Mouse (Mus musculus) cerebellum, adult 11 months (tissue): Measurements from ENCODE around the gene Srd5a1.
"Not testable (repeated sequence)": the region's sequence is repeated elsewhere in the genome, so short reads cannot be mapped to it uniquely, and the experiment has no call there.

ENCODE experiments used
- DNase-seq: peaks from one replicate; pipeline ENCODE4 v3.0.0; 2022

The Srd5a1 gene

DNA sequence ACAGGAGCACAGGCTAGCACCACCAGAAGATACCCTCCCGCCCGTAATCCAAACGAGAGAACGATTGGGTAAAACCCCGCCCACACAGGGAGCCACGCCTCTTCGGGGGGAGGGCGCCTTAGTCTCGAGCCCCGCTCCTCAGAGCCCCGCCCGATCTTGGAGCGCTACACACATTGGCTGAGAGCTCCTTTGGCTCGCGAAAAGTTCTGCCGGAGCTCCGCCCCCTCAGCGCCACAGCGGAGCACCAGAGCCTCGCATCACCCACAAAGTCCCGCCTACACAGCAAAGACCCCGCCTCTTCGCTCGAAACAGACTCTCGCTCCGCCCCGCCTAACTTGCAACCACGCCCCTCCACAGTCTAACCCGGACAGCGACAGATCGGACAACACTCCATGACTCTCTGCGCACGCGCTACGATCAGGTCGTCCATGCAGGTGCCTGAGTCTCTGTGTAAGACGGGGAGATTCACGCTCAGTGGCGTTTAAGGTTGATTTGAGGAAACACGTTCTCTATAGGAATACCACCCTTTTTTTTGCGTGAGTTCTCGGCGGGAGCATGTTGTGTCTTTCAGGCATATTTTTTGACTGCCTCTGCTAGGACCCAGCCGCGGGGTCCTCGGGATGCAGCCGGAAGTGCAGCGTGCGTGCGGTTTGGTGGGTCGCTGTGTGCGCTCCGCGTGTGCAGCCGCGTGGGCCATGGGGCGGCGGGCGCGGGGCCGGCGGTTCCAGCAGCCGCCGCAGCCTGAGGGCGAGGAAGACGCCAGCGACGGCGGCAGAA is at the start of gene Srd5a1:
Gene Srd5a1 (minus strand): TSS at position 45 of the 777 bp plus-strand sequence.
- peak; percentile 100 for DNase-seq

DNA sequence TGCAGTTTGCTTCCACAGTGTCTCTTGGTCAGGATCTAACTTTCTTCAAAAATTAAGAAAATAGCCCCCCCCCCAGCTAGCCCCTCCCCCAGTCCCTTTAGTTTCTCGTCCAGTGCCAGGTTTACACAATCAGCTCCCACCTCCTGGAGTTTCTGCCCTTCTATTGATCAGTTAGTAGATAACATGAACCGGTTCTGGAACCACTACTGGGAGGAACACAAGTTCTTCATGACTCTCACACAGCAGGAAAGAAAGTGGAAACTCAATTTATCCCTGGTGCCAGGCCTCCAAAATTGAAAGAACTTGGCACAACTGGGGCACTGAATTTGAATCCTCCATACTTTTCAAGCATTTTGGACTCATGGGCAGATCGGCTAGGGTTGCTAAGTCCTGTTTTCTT is 43.3 kb upstream of the Srd5a1 start:
- no peak for DNase-seq

DNA sequence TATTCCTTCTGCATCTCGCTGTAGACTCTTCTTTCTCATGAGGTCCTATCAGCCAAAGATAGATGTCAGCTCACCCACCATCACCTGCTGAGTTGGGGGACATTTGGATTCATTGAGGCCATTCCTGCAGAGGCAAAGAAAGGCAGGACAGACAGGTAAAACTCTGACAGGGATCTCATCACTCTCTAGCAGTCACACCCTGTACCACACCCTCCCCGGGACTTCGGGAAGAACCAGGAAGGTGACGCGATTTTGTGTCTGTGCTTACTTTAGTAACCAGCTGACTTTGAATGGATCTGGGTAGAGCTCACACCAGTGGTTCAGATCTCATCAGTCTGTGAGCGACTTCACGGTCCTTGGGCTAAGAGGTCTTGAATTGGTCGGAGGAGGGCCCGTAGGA is 35.2 kb upstream of the Srd5a1 start:
- no peak for DNase-seq

DNA sequence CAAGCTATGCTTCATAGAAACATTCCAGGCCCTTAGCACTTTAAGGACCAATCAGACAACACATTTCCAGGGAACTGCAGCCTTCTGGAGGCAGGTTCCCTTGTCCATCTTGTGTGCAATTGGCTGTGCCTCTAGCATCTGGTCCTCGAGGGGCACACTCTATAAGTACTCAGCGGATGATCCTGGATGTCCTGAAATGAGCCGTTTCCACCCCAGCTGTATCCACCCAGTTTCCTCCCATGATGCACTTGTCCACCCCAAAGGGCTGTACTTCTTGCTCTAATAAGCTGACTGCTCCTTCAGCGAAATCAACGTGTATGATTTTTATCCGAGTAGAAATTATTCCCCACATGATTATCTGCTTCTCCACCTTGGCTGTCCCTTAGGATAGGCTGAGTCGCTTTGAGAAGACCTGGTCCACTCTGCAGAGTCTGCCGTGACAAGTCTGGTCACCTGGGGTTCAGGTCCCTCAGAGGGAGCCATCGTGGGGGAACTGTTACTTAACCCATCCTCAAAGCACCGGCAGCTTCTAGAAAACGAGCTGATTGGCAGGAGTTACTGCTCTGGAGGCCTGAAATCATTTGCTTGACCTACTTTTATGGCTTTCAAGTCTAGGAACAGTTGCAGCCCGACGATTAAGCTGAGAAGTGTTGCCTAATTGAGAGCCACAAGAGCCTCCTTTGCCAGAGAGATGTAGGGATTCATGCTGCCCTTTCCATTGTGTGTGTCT is 34.6 kb upstream of the Srd5a1 start:
- DNase-seq: no peak

DNA sequence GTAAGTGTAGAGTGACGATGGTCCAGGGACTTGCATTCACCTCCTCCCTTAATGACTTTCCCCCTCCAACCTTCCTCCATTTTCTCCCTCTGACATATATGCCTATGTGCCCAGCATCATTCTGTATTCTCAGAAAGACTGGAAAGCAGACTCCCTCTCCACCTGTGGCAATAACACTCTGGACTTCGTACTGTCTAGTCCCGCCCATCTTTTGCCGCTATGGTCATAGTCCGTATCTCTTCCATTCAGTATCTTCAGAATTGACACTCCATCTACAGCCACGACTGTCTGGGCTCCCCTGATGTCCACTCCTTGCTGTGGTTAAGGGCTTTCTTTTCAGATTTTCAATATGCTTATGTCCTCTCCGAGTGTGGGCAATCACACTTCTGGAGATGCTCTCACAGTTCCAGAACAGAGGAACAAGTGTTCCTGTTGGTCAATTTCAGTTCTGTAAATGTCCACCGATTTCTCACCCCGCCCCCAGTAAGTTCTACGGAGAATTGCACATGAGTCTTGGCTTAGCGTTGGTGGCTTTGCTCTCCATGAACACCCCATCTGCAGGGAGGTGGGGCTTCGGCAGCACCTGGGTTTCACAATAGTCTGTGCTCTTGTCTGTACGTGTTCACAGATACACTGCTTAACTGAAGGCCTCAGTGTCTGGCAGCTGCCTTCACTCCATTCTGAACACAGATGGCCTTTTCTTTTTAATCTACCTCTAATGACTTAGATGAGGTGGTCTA is 33.4 kb upstream of the Srd5a1 start:
- no peak for DNase-seq

DNA sequence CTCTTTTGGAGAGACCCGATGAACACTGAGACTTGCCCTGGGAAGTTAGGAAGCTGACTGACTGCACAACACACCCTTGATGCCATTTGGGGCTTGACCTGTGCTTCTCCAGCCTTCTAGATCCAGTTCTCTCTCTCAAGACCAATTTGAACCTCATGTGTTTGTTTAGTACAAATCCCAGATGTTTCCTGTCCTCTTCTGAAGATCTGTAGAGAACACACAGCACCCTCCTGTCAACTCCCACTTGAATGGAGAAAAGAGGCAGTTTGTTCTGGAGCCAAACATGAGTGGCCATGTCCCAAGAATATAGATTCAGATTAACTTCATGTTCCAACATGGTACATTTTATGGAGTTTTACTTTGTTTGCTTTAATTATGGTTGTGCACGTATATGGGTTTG is 32.7 kb upstream of the Srd5a1 start:
- no peak for DNase-seq

DNA sequence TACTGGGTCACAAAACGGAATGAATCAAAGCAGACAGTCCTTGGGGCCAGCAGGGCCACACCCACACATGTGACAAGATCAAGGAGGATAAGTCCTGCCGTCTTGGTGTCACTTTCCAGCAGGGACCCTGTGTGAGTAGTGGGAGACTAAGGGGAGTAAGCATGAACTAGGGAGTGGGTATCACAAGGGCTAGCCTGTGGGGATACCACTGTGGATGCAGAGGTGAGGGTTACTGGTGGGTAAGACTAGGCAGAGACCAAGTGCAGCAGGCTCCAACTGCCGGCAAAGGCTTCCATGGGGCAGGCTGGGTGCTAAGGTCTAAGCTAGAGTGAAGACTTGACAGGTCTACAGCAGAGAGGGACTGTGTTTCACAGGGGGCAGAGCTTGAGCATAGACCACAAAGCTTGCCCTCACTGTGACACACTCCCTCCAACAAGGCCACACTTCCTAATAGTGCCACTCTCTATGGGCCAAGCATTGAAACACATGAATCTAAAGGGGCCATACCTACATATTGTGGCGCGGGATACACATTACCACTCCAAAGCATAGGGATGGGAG is 31.5 kb upstream of the Srd5a1 start:
- DNase-seq: no peak

DNA sequence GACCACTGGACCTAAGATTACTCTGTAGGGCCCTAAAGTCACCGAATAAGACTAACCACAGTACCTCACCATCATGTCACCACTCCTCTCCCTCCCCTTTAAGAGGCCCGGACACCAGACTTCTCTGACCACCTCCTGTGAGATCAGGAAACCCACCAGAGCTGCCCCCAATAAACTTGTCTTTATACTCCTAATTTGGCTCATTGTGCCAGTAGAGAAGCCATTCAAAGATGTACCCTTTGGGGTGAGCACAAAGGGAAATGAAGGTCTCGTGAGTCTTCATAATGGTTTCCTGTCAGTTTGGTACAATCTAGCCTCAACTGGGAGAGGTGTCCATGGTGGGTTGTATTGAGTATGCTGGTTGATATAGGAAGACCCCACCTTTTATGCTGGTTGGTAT is 29.8 kb upstream of the Srd5a1 start:
- no peak for DNase-seq

DNA sequence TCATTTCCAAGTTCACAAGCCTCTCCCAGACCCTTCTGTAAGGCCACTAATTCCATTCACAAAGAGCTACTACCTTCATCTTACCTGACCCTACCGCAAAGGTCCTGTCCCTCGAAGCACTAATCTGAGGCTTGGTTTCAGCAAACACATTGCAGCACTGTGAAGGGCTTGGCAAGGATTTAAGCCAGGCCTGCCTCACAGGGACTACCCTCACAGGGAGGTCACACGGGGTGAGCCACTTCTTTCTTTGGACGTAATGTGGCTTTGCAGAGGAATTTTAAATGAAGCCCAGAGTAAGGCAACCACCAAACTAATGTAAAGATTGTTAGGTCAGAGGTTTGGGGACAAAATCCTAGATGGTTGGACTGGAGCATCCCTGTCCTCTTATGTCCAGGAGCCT is 29.3 kb upstream of the Srd5a1 start:
- no peak for DNase-seq

DNA sequence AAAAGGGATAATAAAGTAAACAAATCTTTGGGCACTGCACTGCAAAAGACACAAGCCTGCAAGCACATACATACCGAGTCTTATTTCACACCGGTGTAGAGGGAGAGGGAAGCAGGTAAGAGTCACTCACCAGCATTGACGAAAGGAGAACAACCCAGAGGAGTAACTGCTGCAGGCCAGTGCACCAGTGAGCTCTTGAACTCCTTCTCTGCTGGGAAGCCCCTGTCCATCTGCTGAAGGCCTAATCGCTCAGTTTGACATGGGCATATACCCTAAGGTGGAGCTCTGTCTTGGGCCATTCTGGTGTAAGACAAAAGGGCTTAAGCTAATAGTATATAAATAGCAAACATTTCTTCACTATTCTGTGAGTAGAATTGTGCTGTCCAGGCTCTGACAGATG is 28.9 kb upstream of the Srd5a1 start:
- DNase-seq: no peak

DNA sequence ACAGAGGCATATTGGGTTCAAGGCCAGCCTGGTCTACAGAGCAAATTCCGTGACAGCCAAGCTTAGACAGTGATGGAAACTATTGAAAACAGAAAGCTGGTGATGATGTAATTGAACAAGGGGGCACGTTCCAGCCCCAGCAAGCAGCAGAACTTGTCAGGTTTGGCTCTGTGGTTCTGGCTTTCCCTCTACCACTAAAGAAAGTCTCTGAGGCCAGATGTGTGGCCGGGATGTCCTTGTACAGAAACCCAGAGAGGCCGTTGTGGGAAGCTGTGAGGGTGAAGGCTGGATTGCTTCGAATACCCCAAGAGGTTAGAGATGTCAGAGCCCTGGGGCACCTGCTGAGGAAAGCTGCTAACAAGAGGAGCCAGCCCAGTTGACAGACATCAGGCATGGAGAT is 28.0 kb upstream of the Srd5a1 start:
- DNase-seq: no peak

DNA sequence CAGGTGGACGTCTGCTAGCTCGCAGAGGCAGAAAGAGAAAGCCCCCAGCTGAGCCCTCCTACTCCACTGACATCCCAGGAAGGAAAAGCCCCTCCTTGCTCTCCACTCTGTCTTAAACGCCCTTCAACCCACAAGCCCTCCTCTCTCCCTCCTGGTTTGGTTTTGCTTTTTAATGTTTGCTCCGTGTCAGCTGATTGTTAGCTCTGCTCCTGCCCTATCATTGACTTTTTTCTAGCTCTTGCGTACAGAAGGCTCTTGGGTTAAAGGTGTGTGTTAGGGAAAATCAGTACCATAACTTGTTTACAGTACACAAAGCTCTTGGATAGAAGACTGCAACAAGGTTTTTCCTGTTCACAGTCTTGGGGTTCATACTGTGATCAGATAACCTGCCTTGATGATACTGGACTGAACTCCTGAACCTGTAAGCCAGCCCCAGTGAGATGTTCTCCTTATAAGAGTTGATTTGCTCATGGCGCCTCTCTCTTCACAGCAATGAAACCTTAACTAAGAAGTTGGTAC is 26.9 kb upstream of the Srd5a1 start:
- DNase-seq: no peak

DNA sequence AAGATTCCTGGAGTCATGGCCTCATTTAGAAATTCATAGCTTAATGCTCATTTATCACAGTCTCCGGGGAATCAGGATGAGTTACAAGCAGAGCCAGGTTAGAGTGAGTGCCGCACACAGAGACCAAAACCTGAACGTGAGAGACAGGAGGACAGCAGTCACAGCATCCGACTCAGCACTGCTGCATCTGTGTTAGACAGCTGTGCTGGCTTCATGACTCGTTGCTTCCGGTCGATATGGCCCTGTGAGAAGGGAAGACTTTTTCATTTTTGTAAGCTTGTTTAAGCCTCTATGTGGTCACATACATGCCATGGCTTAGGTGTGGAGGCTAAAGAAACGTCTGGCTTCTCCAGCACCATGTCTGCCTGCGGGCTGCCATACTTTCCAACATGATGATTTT is 26.4 kb upstream of the Srd5a1 start:
- DNase-seq: no peak

DNA sequence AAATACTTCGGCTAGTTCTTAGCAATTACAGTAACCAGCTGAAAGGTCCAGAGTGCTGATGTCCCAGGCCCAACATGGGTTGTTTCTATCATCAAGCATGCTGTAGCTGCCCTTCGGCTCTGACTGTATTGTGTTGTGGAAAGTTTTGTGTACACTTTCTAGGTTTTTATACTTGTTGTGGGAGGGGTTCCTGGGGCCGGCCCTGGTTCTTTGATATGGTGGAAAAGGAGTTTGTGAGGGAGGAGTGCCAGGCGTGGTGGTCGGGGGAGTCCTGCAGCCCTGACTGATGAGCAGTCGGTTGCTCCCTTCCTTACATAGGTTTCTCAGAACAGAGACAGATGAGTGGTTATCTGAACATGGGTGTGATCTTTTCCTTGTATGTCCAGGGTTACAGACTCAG is 25.6 kb upstream of the Srd5a1 start:
- DNase-seq: no peak

DNA sequence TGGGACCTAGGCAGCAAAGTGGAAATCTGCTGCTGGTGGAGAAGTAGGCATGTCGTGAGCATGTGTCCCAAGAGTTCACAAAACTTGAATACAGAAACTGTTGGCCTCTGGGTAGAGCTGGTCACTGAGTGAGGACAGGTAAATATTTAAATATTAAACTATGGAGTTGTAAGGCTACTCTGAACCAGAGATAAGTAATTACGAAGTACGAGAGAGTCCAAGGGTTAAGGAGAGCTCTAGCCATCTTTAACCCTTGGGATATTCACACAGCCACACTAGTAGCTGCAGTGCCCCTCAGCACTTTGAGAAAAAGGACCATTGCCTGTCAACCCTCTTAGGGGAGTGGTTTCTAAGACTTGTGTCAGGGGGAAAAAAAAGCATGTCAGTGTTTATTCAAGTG is 25.1 kb upstream of the Srd5a1 start:
- DNase-seq: no peak

DNA sequence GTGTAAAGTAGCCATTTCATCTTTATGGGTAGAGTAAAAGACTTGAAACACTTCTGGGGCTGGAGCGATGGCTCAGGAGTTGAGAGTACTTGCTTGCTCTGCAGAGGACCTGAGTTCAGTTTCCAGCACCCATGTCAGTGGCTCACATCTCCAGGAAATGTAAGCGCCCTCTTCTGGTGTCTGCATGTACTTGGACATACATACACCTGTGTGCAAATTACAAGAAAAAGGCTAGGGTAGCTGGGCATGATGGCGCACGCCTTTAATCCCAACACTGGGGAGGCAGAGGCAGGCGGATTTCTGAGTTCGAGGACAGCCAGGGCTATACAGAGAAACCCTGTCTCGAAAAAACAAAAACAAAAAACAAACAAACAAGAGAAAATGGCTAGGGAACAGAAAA is 24.6 kb upstream of the Srd5a1 start:
- not testable (repeated sequence) for DNase-seq

DNA sequence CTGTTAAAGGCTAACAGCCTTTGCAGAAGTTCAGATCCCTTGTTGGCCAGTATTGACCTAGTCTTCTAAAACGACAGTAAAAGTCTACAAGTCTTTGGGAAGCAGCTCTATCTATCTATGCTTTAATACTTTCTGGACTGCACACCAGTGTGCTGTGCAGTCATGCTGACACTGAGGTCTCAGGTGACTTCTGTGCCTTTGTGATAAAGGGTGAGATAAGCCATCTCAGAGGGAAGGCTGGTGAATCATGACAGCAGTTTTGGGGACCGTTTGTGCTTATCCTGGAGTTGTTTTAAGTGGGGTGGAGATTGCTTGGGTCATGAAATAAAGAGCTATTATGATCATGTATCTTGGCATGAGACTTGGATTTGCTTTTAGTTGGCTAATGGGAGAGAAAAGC is 22.7 kb upstream of the Srd5a1 start:
- no peak for DNase-seq

DNA sequence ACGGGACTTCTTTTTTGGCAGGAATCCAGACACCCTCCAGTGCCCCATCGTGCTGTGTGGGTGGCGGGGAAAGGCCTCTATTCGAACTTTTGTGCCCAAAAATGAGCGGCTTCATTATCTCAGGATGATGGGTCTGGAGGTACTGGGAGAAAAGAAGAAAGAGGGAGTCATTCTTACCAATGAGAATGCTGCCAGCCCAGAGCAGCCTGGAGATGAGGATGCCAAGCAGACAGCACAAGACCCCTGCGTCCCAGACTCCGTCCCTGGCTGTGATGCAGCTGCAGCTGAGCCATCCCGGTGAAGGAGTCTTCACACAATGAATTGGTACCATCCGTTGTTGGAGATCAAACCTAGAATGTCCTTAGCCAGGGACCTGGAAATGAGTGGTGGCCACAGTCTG is 22.3 kb upstream of the Srd5a1 start:
- DNase-seq: no peak

DNA sequence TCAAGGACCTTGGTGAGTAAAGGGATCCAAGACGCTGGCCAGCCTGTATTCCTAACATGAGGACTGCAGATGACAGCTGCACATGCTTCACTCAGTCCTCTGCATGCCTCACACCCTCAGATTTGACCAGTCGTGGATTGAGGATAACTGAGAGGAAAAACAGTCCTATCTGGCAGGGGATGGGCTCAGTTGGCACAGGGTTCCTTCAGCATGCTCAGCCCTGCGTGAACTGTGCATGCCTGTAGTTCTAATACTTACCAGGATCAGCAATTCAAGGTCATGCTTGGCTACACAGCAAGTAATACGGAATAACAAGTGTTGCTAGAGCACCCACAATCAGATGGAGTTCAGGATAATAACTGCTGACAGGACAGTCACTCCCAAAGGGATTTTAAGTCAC is 20.4 kb upstream of the Srd5a1 start:
- no peak for DNase-seq

DNA sequence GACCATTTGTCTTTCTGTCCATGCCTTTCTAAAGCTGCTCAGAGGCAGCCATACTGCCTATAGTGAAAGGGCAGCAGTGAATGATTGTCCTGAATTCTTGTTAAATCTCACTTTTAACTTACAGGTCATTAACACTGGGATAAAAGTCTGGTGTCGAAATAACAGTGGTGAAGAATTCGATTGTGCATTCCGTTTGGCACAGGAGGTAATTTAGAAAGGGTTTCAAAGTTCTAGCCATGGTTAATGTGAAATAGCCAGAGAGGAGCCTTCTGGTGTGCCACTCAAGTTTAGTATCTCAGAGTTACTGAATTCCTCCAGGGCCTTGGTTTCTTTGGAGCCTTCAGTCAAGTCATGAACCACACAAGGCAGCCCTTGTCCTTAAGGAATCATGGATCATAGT is 19.9 kb upstream of the Srd5a1 start:
- DNase-seq: no peak

DNA sequence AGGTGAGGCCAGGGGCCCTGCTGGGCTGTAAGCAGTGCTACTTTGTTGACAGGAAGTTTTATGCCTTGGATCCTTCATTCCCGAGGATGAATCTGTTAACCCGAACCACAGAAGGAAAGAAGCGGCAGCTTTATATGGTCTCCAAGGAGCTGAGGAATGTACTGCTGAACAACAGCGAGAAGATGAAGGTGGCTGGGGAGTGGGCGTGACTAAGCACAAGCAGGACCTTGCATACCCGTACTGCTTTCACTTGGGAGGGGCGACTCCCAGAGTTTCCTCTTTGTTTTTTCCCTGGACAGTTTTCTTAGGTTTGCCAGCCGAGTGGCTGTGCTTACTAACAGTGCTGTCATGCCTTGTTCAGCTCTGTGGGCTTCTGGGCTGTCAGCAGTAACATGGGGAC is 19.3 kb upstream of the Srd5a1 start:
- no peak for DNase-seq

DNA sequence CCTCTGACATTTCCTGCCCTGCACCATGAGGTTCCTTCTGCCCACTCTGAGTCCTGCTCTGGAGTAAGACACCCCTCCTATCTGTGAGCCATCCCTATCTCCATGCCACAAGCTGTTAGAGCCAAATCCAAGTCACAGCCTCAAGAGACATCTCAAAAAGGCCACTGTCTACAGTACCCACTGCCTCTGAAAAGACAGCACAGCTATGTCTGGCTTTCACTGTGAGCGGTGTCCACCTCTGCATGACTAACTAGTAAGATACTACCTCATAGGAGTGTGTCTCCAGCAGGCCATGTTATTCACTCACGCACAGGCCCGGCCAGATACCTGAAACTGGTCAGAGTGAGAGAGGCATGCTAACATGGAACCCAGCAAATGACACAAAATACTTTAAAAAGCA is 16.7 kb upstream of the Srd5a1 start:
- no peak for DNase-seq

DNA sequence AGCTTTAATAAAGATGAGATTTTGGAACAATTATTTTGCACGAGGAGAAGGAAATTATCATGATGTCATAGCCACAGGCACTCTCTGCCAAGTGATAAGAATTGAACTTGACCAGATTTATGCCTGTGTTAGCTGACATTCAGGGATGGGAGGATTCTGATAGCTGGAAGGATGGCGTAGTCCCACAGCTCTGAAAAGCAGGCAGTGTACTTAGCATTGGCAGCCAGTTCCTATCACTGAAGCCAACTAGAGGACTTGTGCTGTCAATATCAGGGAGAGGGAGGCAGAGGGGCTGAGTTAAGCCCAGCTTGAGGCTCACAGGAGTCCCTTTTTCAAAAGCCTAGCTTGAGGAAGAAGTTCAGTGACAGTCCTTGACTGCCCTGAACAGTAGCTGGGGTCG is 13.3 kb upstream of the Srd5a1 start:
- DNase-seq: no peak

DNA sequence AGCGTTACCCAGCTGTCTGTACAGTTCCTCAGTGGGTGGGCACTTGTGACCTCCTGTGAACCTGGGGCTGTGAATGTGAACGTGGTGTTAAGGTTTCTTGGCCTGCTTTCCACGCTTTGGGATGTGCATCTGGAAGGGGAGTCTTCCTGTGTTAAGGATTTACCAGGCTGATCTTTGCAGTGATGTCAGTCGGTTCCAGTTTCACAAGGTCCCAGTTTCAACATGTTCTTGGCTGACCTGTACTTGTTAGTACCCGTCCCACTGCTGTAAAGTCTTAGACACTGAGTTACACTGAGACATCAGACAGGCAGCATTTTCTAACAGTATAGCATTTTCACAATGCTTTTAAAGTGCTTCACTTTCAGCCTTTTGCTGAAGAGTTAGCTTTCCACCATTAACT is 12.6 kb upstream of the Srd5a1 start:
- no peak for DNase-seq
